Mouse (Mus musculus) pancreas, adult 10 weeks (tissue): ENCODE data around the gene Cenpk. TPM values are rescaled to one million over a fixed set of nuclear protein-coding genes. Genes with fewer than 3 reads are reported as not detected.

Source experiments
- polyA plus RNA-seq: library from polyadenylated mRNA; stranded (reverse); fragments of 350-450 nt; fragmentation: Illumina TruSeq; extraction: RNeasy Lipid Tissue Mini Kit (QIAGEN cat#74804); gene quantifications from one replicate; pipeline ENCODE4 v1.2.3, GENCODE M21; 2015; ENCODE audit warnings: low read depth, low replicate concordance; ENCODE audit not compliant: insufficient read depth

Cenpk gene
- polyA plus RNA-seq, result 1.8 TPM

DNA sequence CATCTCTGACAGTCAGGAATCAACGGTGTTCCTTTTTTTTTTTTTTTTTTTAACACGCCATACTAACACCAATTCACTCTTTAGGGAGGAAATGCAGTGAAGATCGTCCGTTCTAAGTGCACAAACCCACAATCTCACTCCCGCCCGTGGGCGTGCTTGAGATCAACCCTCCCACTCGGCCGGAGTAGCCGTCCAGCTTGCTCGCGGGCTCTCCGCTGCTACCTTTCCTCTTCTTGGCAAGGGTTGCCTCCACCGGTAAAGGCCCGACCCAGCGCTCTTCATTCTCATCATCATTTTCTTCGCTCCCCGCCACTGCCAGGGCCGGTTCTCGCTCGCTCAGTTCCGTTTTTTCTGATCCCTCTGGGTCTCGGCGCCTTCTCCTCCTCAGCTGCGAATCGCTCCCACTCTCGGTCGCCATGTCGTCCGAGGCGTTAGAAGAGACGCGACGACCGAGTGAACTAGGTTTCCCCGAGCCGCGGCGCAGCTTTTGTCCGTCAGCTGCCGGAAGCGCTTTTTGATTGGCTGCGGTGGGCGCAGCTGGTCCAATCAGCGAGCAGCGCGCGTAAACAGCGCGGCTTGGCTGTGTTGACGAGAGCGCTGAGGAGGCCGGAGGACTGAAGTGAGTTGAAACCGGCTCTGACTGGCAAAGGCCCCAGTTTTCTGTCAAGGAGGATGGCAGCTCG is at the start of gene Cenpk, which contains the start of gene Ppwd1:
Gene Cenpk (plus strand): TSS at position 228 of the 683 bp plus-strand sequence.
Gene Ppwd1 (minus strand): TSS at position 460 of the 683 bp plus-strand sequence.

DNA sequence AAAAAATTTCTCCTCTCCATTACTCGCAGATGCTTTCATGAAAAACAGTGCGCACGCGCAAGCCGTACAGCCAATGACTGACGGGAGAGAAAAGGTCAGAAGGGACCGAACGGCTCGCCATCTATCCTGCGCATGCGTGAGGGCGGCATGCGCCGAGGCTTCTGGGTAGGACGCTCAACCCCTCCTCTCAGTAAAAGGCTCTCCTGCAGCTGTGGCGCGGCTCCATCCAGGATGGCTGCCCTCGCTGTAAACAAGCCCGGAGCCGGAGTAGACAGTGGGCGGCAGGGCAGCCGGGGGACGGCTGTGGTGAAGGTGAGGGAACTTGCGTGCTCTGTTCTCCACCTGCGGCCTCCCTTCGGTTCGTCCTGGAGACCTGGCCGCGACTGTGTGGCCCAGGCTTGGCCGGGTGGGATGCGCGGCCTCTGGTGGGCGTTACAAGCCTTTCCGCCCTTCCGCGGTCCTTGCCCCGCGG is 49.7 kb upstream of the Cenpk start, which contains the start of gene Trim23:
Gene Trim23 (plus strand): TSS at position 148 of the 472 bp plus-strand sequence.

DNA sequence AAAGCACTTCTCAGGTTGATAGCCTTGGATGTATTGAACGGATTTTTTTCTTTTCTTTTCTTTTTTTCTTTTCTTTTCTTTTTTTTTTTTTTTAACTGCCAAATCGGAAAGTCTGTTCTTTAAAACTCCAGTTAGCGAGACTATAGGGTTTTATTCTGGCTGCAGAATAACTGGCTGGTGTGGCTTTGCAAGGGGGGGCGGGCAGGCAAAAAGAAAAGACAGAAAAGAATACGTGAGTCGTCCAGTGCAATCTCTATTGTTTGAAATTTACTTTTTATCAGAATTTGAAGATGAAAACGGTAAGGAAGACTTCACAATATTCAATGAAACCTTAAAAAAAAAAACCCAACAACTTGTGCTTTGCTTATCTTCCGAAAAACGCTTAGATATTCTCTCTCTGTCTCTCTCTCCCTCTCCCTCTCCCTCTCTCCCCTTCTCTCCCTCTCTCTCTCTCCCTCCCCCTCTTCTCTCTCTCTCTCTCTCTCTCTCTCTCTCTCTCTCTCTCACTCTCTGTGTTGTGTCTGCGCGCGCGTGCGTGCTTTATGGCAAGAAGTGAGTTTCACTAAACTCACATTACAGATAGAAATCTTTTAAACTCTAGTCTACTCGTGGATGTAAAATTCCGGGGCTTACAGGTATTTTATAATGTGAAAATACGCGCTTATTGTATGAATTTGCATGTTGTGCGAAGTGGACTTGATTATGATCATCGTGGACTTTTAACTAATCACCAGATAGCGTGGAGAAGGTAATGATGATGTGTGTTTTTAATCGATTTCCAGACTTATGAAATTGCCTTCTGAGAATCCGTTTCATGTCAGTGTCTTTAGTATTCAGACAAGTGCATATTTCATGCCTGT is 59.2 kb downstream of the Cenpk start, which contains the start of gene Adamts6:
Gene Adamts6 (plus strand): TSS at position 470 of the 860 bp plus-strand sequence.

Other genes starting within 250 kb of the Cenpk start
- gene Nln, start 119.0 kb upstream of the Cenpk start, polyA plus RNA-seq, result 3.4 TPM
- 0.87 TPM for gene Sgtb, start 118.9 kb upstream of the Cenpk start, polyA plus RNA-seq
- 4.9 TPM for gene Trappc13, start 50.1 kb upstream of the Cenpk start, polyA plus RNA-seq
- 3.2 TPM for gene Trim23, start 49.8 kb upstream of the Cenpk start, polyA plus RNA-seq
- 3.1 TPM for gene Ppwd1, start 232 bp downstream of the Cenpk start, polyA plus RNA-seq
- 0.42 TPM for gene Adamts6, start 59.2 kb downstream of the Cenpk start, polyA plus RNA-seq